Mouse (Mus musculus): ENCODE results near the gene Ackr3. TPM values are rescaled to one million over a fixed set of nuclear protein-coding genes. Genes with fewer than 3 reads are reported as not detected.

Ackr3 gene
- polyA plus RNA-seq, 1 experiment from 2014 or later: 27.0 TPM

DNA sequence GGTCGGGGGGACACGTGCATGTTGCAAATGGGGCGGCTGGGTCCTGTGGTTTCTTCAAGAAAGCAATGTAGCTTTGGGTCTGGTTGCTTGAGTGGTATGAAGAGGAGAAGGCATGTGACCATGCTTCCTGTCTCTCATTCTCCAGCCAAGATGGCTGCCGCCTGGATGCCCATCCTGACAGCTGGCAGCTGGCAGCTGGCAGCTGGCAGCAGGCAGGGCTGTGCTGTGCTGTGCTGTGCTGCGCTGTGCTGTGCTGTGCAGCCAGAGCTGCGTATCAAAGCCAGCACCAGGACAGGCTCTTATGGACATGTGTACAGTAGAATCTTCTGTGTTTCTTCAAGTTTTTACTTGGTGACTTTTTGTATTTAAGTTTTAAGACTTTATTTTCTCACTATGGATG lies 11.1 kb downstream of the Ackr3 start:
- Histone ChIP-seq H3K4me1 (ENCODE audit: control insufficient read depth, insufficient read depth, low read length) (no peaks in the 10 kb centered on the region; the same call in 1 of the 2 replicates), H3K9ac (ENCODE audit: low read length) (no peak overlapping the region), H3K4me2 (ENCODE audit: low read depth, low read length) (no peak overlapping the region), H3K27me3 (ENCODE audit: control insufficient read depth, insufficient read depth, low read length) (no peaks in the 10 kb centered on the region), H3K4me3 (ENCODE audit: low read length) (no peak overlapping the region), H3K36me3 (ENCODE audit: control insufficient read depth, insufficient read depth) (peaks cover 2% of the 10 kb centered on the region; the same call in 1 of the 2 replicates), H3K9me3 (replicated peaks; ENCODE audit: control insufficient read depth, low read length) (0 out of 2 replicates have a peak, but pooled peaks cover 4% of the 10 kb centered on the region), H3K27ac (ENCODE audit: low read length) (no peak overlapping the region)
- WGBS: 85% methylated on average over 6 of the region's 6 CpGs
- no peak for ATAC-seq (replicated peaks; ENCODE audit: extremely low read depth, insufficient read depth, low FRiP score)

- Histone ChIP-seq H3K9me3 (replicated peaks; ENCODE audit: control insufficient read depth, low read length) (0 out of 2 replicates have a peak, but pooled peaks cover 4% of the 10 kb centered on the region), H3K4me3 (ENCODE audit: low read length) (no peak overlapping the region), H3K4me2 (ENCODE audit: low read depth, low read length) (no peak overlapping the region), H3K9ac (ENCODE audit: low read length) (no peak overlapping the region), H3K36me3 (ENCODE audit: control insufficient read depth, insufficient read depth) (peaks cover 2% of the 10 kb centered on the region; the same call in 1 of the 2 replicates), H3K27ac (ENCODE audit: low read length) (no peak overlapping the region), H3K4me1 (ENCODE audit: control insufficient read depth, insufficient read depth, low read length) (no peaks in the 10 kb centered on the region), H3K27me3 (ENCODE audit: control insufficient read depth, insufficient read depth, low read length) (no peaks in the 10 kb centered on the region)
- 41% methylated on average over 2 of the region's 2 CpGs for WGBS
- ATAC-seq (replicated peaks; ENCODE audit: extremely low read depth, insufficient read depth, low FRiP score): no peak
These were observed 12.1 kb downstream of the Ackr3 start for GRCm38 (mm10) chr1:90215881-90216280.

- Histone ChIP-seq H3K4me1 (ENCODE audit: control insufficient read depth, insufficient read depth, low read length) (no peaks in the 10 kb centered on the region), H3K9me3 (replicated peaks; ENCODE audit: control insufficient read depth, low read length) (0 out of 2 replicates have a peak, but pooled peaks cover 4% of the 10 kb centered on the region), H3K4me3 (ENCODE audit: low read length) (no peak overlapping the region), H3K27me3 (ENCODE audit: control insufficient read depth, insufficient read depth, low read length) (no peaks in the 10 kb centered on the region), H3K4me2 (ENCODE audit: low read depth, low read length) (no peak overlapping the region), H3K27ac (ENCODE audit: low read length) (no peak overlapping the region), H3K36me3 (ENCODE audit: control insufficient read depth, insufficient read depth) (peaks cover 2% of the 10 kb centered on the region; the same call in 1 of the 2 replicates), H3K9ac (ENCODE audit: low read length) (no peak overlapping the region)
- 54% methylated on average over 1 of the region's 1 CpGs for WGBS
- ATAC-seq (replicated peaks; ENCODE audit: extremely low read depth, insufficient read depth, low FRiP score): no peak
These were observed 12.6 kb downstream of the Ackr3 start for GRCm38 (mm10) chr1:90216395-90216794.

DNA sequence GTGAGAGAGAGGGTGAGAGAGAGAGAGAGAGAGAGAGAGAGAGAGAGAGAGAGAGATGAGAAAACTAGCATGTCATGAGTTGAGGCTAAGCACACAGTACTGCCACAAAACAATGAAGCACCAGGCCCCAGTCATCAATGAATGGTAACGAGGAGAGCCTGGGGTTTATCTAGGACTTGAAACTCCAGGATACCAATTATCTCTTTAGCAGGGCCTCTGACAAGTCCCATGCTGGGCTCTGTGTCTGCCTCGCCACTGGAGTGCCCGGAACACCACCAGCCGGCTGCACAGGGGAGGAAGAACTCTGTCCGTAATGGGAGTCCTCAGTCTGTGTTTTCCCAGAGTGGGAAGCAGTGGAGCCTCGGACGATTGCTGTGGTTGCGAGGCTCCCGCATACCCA lies 16.5 kb downstream of the Ackr3 start:
- Histone ChIP-seq H3K27ac (ENCODE audit: low read length) (no peak overlapping the region), H3K27me3 (ENCODE audit: control insufficient read depth, insufficient read depth, low read length) (no peaks in the 10 kb centered on the region), H3K36me3 (ENCODE audit: control insufficient read depth, insufficient read depth) (no peaks in the 10 kb centered on the region), H3K9me3 (replicated peaks; ENCODE audit: control insufficient read depth, low read length) (0 out of 2 replicates have a peak, but pooled peaks cover 4% of the 10 kb centered on the region), H3K9ac (ENCODE audit: low read length) (no peak overlapping the region), H3K4me2 (ENCODE audit: low read depth, low read length) (no peak overlapping the region), H3K4me1 (ENCODE audit: control insufficient read depth, insufficient read depth, low read length) (no peaks in the 10 kb centered on the region), H3K4me3 (ENCODE audit: low read length) (no peak overlapping the region)
- no peak for ATAC-seq (replicated peaks; ENCODE audit: extremely low read depth, insufficient read depth, low FRiP score)
- 38% methylated on average over 9 of the region's 9 CpGs for WGBS

GRCm38 (mm10) chr1:90220844-90221243 lies 17.1 kb downstream of the Ackr3 start:
- no peaks in the 10 kb centered on the region for H3K4me1 ChIP-seq (ENCODE audit: control insufficient read depth, insufficient read depth, low read length)
- H3K27me3 ChIP-seq (ENCODE audit: control insufficient read depth, insufficient read depth, low read length): no peaks in the 10 kb centered on the region
- no peak overlapping the region for H3K27ac ChIP-seq (ENCODE audit: low read length)
- H3K4me2 ChIP-seq (ENCODE audit: low read depth, low read length): no peak overlapping the region
- no peaks in the 10 kb centered on the region for H3K36me3 ChIP-seq (ENCODE audit: control insufficient read depth, insufficient read depth)
- no peak for ATAC-seq (replicated peaks; ENCODE audit: extremely low read depth, insufficient read depth, low FRiP score)
- no peak overlapping the region for H3K4me3 ChIP-seq (ENCODE audit: low read length)
- H3K9me3 ChIP-seq (replicated peaks; ENCODE audit: control insufficient read depth, low read length): 0 out of 2 replicates have a peak, but pooled peaks cover 4% of the 10 kb centered on the region
- 85% methylated on average over 4 of the region's 4 CpGs for WGBS
- H3K9ac ChIP-seq (ENCODE audit: low read length): no peak overlapping the region

GRCm38 (mm10) chr1:90221811-90222361 lies 18.1 kb downstream of the Ackr3 start:
- ATAC-seq (replicated peaks; ENCODE audit: extremely low read depth, insufficient read depth, low FRiP score): no peak
- no peak overlapping the region for H3K27ac ChIP-seq (ENCODE audit: low read length)
- WGBS: 79% methylated on average over 18 of the region's 18 CpGs
- no peaks in the 10 kb centered on the region for H3K4me1 ChIP-seq (ENCODE audit: control insufficient read depth, insufficient read depth, low read length)
- no peak overlapping the region for H3K4me3 ChIP-seq (ENCODE audit: low read length)
- H3K9me3 ChIP-seq (replicated peaks; ENCODE audit: control insufficient read depth, low read length): 0 out of 2 replicates have a peak, but pooled peaks cover 4% of the 10 kb centered on the region
- H3K9ac ChIP-seq (ENCODE audit: low read length): no peak overlapping the region
- H3K36me3 ChIP-seq (ENCODE audit: control insufficient read depth, insufficient read depth): no peaks in the 10 kb centered on the region
- no peak overlapping the region for H3K4me2 ChIP-seq (ENCODE audit: low read depth, low read length)
- no peaks in the 10 kb centered on the region for H3K27me3 ChIP-seq (ENCODE audit: control insufficient read depth, insufficient read depth, low read length)

- Histone ChIP-seq H3K4me2 (ENCODE audit: low read depth, low read length) (no peak overlapping the region), H3K4me3 (ENCODE audit: low read length) (no peak overlapping the region), H3K36me3 (ENCODE audit: control insufficient read depth, insufficient read depth) (no peaks in the 10 kb centered on the region), H3K27me3 (ENCODE audit: control insufficient read depth, insufficient read depth, low read length) (no peaks in the 10 kb centered on the region), H3K27ac (ENCODE audit: low read length) (no peak overlapping the region), H3K9me3 (replicated peaks; ENCODE audit: control insufficient read depth, low read length) (0 out of 2 replicates have a peak, but pooled peaks cover 4% of the 10 kb centered on the region), H3K4me1 (ENCODE audit: control insufficient read depth, insufficient read depth, low read length) (peaks cover 2% of the 10 kb centered on the region), H3K9ac (ENCODE audit: low read length) (no peak overlapping the region)
- 87% methylated on average over 17 of the region's 17 CpGs for WGBS
- no peak for ATAC-seq (replicated peaks; ENCODE audit: extremely low read depth, insufficient read depth, low FRiP score)
These were observed 18.7 kb downstream of the Ackr3 start for GRCm38 (mm10) chr1:90222427-90222901.

- peaks cover 7% of the 10 kb centered on the region for H3K4me1 ChIP-seq (ENCODE audit: control insufficient read depth, insufficient read depth, low read length)
- no peak overlapping the region for H3K4me3 ChIP-seq (ENCODE audit: low read length)
- no peak overlapping the region for H3K4me2 ChIP-seq (ENCODE audit: low read depth, low read length)
- no peak for ATAC-seq (replicated peaks; ENCODE audit: extremely low read depth, insufficient read depth, low FRiP score)
- no peaks in the 10 kb centered on the region for H3K27me3 ChIP-seq (ENCODE audit: control insufficient read depth, insufficient read depth, low read length)
- no peak overlapping the region for H3K27ac ChIP-seq (ENCODE audit: low read length)
- 0 out of 2 replicates have a peak, but pooled peaks cover 3% of the 10 kb centered on the region for H3K9me3 ChIP-seq (replicated peaks; ENCODE audit: control insufficient read depth, low read length)
- no peak overlapping the region for H3K9ac ChIP-seq (ENCODE audit: low read length)
- H3K36me3 ChIP-seq (ENCODE audit: control insufficient read depth, insufficient read depth): no peaks in the 10 kb centered on the region
- 76% methylated on average over 2 of the region's 2 CpGs for WGBS
These were observed 19.2 kb downstream of the Ackr3 start for GRCm38 (mm10) chr1:90223006-90223405.

DNA sequence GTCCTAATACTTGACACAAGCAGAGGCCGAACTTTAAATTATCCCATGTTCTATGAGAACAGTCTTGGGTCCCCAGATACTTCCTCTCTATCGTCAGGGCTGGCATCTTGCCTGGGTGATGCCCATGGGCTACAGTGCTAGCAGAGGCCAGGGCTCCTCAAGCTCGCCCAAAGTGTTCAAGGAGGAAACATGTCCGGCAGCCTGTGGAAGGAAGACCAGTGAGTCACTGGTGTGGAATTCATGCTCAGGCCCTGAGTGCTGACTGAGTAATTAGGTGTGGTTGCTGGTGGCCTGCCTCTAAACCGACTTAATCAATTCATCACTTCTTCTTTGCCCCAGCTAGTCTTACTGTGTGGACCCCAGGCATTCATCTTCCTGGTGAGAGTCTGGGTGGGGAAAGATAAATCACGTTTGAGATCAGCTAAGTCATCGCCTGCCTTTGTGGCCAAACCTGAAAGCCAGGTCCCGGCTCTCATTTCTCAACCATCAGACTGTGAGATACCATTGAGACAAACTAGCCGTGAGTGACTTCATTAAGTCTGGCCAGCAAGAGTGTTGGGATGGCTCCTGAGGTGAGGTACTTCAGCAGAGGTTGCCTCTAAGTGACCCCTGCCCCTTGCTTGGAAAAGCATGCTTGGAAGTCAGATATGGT lies 21.9 kb downstream of the Ackr3 start:
- Histone ChIP-seq H3K9ac (ENCODE audit: low read length) (no peak overlapping the region), H3K4me2 (ENCODE audit: low read depth, low read length) (no peak overlapping the region), H3K4me3 (ENCODE audit: low read length) (no peak overlapping the region), H3K27me3 (ENCODE audit: control insufficient read depth, insufficient read depth, low read length) (0 out of 2 replicates have a peak, but pooled peaks cover 2% of the 10 kb centered on the region), H3K9me3 (replicated peaks; ENCODE audit: control insufficient read depth, low read length) (no peaks in the 10 kb centered on the region), H3K4me1 (ENCODE audit: control insufficient read depth, insufficient read depth, low read length) (peaks cover 11% of the 10 kb centered on the region), H3K36me3 (ENCODE audit: control insufficient read depth, insufficient read depth) (no peaks in the 10 kb centered on the region), H3K27ac (ENCODE audit: low read length) (no peak overlapping the region)
- ATAC-seq (replicated peaks; ENCODE audit: extremely low read depth, insufficient read depth, low FRiP score): peak; percentile 42; the same call in 1 of the 2 replicates
- WGBS: 31% methylated on average over 9 of the region's 9 CpGs
